Mouse (Mus musculus): ENCODE data around the gene Edc4.
A peak's percentile ranks its signal among the peaks of the same experiment; 100 is the strongest.

The Edc4 gene

GRCm38 (mm10) chr8:105874301-105874700 is 6.4 kb upstream of the Edc4 start:
- DNase-seq (ENCODE audit: low read depth), result peak; percentile 28

DNA sequence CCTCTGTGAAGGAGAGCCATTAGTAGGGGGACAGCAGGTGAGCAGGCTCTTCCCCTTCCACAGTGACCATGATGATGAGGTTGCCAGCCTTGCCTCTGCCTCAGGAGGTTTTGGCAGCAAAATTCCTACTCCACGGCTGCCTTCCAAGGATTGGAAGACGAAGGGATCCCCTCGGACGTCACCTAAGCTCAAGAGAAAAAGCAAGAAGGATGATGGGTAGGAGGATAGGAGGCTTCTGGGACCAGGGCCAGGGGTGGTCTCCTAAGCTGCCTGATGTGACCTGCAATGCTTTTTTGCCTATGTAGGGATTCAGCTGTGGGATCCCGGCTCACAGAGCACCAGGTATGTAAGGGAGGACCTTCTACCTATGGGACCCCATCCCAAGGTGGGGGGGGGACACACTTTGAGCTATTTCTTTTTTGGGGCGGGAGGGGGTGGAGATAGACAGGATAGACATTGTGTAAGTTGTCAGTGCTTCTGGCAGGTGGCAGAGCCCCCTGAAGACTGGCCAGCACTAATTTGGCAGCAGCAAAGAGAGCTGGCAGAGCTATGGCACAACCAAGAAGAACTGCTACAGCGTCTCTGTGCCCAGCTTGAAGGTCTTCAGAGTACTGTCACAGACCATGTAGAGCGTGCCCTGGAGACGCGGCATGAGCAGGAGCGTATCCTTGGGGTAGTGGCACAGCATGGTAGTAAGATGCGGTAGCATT is 9.2 kb downstream of the Edc4 start:
- no peak for DNase-seq (ENCODE audit: low read depth)

- no peak for DNase-seq (ENCODE audit: low read depth)
These were observed 10.2 kb downstream of the Edc4 start for GRCm38 (mm10) chr8:105890870-105891269.

GRCm38 (mm10) chr8:105892432-105892831 is 11.8 kb downstream of the Edc4 start:
- peak; percentile 40 for DNase-seq (ENCODE audit: low read depth)

DNA sequence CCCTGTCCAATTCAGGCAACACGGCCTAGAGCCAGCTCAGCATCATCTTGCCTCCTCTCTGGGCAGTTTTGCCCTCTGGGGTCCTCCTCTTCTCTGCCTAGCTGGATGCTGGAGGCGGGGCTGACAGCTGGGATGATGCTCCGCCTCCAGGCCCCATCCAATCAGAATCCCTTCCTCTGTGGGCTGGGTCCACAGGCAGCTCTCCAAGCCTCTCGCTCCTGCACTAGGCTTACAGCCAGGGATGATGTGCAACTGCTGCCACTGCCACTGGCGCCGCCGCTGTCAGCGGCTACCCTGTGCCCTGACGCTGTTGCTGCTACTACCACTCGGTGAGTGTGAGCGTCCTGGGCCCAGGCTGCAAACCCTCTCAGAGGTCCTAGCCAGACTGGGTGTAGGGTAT is 12.7 kb downstream of the Edc4 start, which contains the start of gene Nrn1l:
Gene Nrn1l, plus strand, starts transcription at position 229 of the 400 bp plus-strand sequence.
- DNase-seq (ENCODE audit: low read depth), result peak; percentile 24

DNA sequence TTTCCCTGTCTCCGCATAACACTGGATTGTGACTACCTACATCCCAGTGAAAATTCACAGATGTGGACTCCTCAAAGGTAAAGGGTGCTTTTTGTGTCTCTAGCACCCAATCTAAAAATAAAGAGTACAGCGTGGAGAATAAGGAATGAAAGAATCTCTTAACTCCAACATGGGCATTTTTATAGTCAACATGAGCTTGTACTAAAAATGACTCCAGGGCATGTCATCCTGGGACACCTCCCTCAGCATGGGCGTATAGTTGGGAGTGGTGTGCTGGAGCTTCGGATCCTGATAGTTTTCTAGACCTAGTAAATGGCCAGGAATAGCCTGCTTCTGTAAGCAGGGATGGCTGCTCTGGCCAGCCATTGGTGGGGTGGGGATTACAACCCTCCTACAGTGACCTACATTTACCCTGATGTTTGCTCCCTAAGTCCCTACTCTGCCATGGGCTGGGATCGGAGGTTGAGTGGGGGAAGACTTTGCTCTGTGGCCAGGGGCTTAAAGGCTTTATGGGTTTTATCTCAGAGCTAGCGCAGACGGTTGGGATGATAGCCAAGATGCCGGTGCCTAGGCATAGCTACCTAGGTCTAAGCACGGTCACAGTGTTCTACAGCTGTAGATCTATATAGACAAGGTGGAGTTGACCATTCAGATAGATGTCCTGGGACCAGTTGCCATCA is 17.3 kb downstream of the Edc4 start:
- no peak for DNase-seq (ENCODE audit: low read depth)

GRCm38 (mm10) chr8:105900180-105900940 is 19.7 kb downstream of the Edc4 start, which contains the start of gene Pskh1:
Pskh1 (plus strand) TSS chr8:105900441.
- DNase-seq (ENCODE audit: low read depth), result peak; percentile 94

GRCm38 (mm10) chr8:105900941-105901616 is 20.4 kb downstream of the Edc4 start:
- peak; percentile 63 for DNase-seq (ENCODE audit: low read depth)

DNA sequence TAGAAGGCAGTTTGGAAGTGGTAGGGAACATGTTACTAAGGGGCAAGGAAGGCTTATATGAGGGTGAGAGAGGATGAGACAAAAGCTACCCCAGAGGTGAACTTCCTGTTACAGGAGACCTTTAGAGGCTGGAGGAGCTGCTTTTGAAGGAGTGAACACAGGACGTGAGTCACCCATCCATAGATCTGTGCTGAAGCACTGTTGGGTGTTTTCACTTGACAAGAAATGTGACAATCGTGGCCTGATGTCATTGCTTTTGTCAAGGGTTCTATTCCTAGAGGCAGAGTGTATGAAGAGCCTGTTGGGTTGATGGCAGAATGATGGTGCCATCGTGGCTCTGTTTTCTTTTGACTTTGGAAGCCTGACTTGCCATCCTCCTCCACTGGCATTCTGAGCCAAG is 38.7 kb downstream of the Edc4 start:
- DNase-seq (ENCODE audit: low read depth), result peak; percentile 70

GRCm38 (mm10) chr8:105925123-105925522 is 44.4 kb downstream of the Edc4 start:
- DNase-seq (ENCODE audit: low read depth), result no peak

GRCm38 (mm10) chr8:105930602-105931001 is 49.9 kb downstream of the Edc4 start:
- DNase-seq (ENCODE audit: low read depth), result peak; percentile 70

- DNase-seq (ENCODE audit: low read depth), result no peak
These were observed 50.6 kb downstream of the Edc4 start for GRCm38 (mm10) chr8:105931271-105931670.

DNA sequence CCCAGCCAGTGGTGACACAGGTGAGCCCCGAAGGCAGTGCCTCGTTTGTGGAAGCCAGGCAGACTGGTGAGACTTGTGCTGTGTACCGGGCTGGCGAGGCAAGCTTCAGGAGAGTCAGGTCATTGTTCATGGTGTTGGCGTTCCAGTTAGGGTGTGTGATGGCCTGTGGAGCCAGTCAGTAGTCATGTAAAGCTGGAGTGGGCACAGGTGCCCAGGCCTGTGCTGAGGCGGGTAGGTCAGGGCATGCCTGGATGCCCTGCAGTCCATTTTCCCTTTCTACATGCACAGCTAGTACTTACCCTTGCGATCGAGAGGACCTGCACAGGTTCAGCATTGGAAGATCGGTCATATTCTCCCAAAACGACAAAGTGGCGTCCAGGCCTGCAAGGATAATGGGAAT is 51.8 kb downstream of the Edc4 start:
- DNase-seq (ENCODE audit: low read depth), result no peak

GRCm38 (mm10) chr8:105933762-105934161 is 53.1 kb downstream of the Edc4 start, which contains the start of gene Ctrl:
Ctrl (minus strand) TSS chr8:105933862.
- DNase-seq (ENCODE audit: low read depth), result no peak

- DNase-seq (ENCODE audit: low read depth), result peak; percentile 70
These were observed 54.4 kb downstream of the Edc4 start for GRCm38 (mm10) chr8:105935105-105935504.

- DNase-seq (ENCODE audit: low read depth), result peak; percentile 35
These were observed 55.4 kb downstream of the Edc4 start for GRCm38 (mm10) chr8:105935863-105936603.

- DNase-seq (ENCODE audit: low read depth), result peak; percentile 96
These were observed 56.3 kb downstream of the Edc4 start for GRCm38 (mm10) chr8:105936866-105937475.

DNA sequence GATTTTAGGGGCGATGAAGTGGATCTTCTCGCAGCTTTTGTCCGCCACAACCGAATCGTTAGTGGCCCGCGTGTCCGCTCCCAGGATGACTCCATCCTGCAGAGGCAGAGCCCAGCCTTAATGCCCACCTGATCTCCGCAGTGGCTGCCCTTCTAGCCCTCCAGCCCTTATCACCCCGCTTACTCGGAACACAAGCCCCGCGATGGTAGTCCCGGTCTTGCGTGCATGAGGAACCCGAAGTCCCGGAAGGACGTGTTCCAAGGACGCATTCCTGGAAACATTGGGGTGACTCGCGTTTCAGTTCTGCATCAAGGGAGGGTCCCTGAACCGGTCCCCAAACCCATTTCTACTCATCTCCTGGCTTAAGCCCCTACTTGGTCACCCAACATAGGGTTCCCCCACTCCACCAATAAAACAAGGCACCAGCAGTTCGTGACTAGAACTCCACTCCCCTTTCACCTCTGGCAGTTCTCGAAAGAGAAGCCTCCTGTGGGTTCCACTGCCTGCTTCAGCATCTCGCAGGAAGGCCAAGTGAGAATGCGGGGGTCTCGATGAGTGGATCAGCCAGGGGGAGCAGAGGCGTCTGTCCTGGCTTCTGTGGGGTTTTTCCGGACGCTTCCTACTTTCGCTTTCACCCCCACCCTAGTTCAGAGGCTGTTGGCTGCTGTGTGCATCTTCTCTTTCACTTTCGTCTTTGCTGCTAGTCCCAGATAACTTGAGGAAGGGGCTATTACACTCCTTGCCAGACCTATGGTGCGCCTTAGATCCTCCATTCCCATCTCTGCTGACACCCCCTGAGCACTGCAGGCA is 57.0 kb downstream of the Edc4 start:
- DNase-seq (ENCODE audit: low read depth), result peak; percentile 63

GRCm38 (mm10) chr8:105938306-105938669 is 57.6 kb downstream of the Edc4 start, which contains the start of gene Psmb10:
Psmb10 (minus strand) TSS chr8:105938444.
- peak; percentile 89 for DNase-seq (ENCODE audit: low read depth)

GRCm38 (mm10) chr8:105942026-105942425 is 61.3 kb downstream of the Edc4 start:
- no peak for DNase-seq (ENCODE audit: low read depth)
